Mouse (Mus musculus) brain, adult 2 months (tissue): ENCODE data around the gene Gm38431.
A peak's percentile ranks its signal among the peaks of the same experiment; 100 is the strongest.

Experiments used
- DNase-seq: peaks from one replicate; pipeline ENCODE4 v3.0.0; 2011; ENCODE audit warnings: low read depth, low spot score

Gm38431 gene

DNA sequence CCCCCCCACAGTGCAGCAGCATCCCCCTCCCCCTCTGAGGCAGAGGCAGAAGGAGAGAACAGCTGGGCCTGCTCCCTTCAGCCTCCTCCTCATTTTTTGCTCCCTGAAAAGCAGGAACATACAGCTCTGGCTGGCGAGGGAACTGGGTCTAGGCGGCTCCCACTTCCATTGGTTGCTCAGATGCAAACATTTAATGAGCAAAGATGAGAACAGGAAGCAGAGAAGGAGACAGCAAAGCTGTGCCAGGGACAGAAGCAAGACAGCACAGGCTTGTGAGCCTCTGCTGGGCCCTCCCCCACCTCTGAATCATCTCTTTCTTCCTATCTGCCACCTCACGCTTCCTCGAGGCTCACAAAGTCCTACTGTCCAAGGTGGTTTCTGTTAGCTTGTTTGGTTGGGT lies 50.5 kb downstream of the Gm38431 start:
- peak; percentile 96 for DNase-seq

DNA sequence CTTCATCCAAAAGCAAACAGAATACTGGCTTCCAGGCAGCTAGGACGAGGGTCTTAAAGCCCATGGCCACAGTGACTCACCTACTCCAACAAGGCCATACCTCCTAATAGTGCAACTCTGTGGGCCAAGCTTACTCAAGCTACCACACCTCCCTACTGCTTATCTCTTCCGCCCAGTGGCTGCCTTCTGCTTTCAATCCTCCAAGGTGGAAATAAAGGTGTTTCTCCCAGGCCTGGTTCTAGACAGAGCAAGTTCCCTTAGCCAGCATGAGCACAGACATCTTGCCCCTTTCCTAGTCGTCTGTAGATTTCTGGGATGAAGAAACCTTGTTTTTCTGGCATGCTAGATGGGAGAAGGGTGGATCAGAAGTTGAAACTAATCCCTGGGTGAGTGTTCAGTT lies 52.0 kb downstream of the Gm38431 start:
- DNase-seq, result no peak

DNA sequence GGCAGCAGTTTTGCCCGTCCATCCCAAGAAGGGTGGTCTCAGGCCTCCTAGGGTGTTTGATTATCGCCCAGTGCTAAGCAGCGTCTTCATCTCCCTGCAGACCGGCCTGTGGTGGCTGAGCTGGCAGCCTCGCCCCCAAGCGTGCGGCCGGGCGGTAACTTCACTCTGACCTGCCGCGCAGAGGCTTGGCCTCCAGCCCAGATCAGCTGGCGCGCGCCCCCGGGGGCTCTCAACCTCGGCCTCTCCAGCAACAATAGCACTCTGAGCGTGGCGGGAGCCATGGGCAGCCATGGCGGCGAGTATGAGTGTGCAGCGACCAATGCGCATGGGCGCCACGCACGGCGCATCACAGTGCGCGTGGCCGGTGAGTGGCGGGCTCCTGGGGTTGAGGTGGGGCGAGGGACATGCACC lies 54.3 kb downstream of the Gm38431 start:
- DNase-seq, result peak; percentile 51

DNA sequence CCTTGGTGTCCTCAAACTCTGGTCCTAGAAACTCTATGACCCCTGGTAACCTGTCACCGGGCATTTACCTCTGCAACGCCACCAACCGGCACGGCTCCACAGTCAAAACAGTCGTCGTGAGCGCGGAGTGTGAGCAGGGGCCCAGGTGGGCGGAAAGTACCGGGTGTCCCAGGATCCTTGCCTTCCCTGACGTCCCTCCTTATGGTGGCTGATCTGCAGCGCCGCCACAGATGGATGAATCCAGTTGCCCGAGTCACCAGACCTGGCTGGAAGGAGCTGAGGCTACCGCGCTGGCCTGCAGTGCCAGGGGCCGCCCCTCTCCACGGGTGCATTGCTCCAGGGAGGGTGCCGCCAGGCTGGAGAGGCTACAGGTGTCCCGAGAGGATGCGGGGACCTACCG lies 55.1 kb downstream of the Gm38431 start:
- no peak for DNase-seq

DNA sequence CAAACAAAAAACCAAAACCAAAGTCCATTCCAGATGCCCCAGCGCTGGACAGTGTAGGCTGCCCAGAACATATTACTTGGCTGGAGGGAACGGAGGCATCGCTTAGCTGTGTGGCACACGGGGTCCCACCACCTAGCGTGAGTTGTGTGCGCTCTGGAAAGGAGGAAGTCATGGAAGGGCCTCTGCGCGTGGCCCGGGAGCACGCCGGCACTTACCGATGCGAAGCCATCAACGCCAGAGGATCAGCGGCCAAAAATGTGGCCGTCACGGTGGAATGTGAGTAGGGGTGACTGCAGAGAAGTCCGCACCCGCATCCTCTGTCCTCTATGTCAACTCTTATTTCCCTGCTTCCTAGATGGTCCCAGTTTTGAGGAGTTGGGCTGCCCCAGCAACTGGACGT lies 55.6 kb downstream of the Gm38431 start:
- no peak for DNase-seq

DNA sequence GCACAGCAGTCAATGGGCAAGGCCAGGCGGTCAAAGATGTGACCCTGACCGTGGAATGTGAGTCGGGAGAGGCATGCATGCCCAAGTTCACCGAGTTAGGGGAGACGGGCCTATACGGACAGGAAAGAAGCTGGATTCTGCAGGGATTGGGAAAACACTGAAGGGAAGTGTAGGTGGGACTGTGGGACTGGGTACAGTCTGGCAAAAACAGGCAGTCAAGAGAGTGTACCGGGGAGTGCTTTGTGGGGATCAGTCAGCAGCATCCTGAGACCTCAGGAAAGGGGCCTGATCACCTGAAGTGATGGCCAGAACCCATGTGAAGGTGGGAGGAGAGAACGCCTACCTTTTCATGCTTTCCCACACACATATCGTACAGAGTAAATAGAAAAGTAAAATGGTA lies 56.2 kb downstream of the Gm38431 start:
- peak; percentile 61 for DNase-seq

DNA sequence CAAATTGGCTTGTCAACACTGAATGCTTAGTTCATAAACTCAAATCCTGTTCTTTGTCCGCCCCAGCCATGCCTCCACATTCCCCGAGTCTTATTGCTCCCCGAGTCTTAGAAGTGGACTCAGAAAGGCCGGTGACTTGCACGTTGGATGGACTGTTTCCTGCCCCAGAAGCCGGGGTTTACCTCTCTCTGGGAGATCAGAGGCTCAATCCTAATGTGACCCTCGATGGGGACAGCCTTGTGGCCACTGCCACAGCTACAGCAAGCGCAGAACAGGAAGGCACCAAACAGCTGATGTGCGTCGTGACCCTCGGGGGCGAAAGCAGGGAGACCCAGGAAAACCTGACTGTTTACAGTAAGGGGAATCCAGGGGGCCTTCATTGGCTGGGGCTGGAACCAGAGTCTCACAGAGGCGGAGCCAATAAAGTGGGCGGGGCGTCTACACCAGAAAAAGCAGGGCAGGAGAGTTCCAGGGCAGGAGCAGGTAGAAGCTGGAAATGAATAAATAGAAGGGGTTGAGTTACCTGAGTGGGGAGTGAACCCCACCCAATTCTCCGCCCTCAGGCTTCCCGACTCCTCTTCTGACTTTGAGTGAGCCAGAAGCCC lies 57.2 kb downstream of the Gm38431 start:
- no peak for DNase-seq

DNA sequence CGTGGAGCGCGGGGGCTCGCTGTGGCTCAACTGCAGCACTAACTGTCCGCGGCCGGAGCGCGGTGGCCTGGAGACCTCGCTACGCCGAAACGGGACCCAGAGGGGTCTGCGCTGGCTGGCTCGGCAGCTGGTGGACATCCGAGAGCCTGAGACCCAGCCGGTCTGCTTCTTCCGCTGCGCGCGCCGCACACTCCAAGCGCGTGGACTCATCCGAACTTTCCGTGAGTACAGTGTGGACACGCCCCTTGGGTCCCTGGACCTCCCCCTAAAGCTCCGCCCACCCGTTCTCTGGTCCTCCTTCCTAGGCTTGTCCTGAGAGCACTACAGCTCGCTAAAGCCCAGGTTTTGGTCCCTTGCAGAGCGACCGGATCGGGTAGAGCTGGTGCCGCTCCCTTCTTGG lies 58.7 kb downstream of the Gm38431 start:
- DNase-seq, result peak; percentile 83

DNA sequence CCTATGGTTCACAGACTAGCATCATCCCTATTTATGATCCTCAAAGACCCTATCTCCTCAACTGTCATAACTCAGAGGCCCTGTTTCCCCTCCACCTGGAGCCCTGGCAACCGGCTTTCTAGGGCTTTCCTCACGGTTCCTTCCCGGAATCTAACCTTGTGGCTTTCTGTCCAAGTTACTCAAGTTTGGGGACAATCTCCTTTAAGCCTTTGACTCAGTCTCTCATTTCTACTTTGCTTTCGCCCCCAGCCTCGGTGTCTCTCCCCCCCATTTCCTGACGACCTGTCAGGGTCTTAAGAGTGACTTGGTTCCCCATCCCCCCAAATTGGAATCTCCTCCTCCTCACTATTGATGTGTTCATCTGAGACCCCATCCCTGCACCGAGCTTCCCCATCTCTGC lies 59.3 kb downstream of the Gm38431 start:
- no peak for DNase-seq

DNA sequence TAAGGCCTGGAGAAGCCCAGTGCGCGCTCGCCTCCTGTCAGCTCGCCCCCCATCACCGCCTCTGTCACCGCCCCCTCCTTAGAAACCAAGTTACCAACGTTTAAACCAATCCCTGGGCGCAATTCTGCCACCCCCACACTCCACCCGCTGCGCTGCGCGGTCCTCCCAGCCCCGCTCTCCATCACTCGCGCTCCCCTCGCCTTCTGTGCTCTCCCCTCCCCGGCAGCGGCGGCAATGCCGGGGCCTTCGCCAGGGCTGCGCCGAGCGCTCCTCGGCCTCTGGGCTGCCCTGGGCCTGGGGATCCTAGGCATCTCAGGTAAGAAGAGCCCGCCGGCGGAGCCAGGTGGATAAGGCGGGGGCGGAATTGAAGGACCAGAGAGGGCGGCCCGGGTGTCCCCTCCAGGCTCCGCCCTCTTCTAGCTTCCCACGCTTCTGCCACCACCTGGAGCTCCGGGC lies 59.9 kb downstream of the Gm38431 start, which contains the start of gene Icam5:
Gene Icam5 (plus strand): TSS at position 178 of the 456 bp plus-strand sequence.
- DNase-seq, result peak; percentile 90

DNA sequence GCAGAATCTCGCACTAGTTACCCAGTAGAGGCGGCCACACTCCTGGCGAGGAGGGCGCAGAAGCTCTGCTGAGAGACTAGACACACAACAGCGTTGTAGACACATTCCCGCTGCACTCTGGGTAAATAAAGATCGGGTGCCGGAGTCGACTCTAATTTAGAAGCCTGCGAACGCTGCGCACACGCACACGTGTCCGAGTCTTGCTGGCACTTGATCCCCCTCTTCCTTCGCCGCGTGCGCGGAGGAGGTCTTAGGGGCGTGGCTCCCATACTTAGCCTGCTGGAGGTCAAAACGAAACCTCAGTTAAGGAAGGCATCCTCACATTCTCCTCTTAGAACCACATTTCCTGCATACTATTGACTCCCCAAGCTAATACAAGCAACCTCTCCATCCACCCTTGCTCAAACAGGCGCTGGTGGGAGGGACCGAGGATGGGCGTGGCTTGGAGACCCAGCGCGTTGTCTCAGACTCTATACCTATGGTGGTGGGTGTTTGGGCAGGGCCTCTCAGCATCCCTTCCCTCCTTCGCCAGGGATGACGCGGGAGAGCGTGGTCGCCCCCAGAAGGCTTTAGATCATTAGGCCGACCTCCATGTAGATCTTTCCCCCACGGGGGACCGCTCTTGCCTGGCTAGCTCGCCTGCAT lies 60.4 kb downstream of the Gm38431 start:
- DNase-seq, result peak; percentile 93

DNA sequence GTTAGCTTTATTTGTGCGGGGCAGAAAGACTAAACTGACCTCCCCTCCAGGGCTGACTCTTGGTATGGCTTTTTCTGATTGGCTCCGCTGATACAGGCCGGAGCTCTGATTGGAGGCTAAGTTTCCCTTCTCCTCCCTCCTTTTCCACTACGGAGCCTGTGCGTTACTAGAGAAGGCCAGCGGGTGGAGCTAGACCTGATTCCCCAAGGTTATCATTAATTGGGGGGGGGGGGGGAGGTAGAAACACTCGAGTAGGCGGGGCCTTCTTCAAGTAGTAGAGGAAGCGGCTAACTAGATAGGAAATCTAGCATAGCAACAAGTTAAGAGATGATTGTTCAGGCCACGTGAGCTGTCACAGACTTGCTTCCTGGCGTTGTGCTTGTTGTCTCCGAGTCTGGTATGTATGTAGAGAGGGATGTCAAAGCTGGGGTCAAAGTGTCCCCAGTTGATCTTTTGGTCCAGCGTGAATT lies 61.0 kb downstream of the Gm38431 start:
- DNase-seq, result peak; percentile 97

DNA sequence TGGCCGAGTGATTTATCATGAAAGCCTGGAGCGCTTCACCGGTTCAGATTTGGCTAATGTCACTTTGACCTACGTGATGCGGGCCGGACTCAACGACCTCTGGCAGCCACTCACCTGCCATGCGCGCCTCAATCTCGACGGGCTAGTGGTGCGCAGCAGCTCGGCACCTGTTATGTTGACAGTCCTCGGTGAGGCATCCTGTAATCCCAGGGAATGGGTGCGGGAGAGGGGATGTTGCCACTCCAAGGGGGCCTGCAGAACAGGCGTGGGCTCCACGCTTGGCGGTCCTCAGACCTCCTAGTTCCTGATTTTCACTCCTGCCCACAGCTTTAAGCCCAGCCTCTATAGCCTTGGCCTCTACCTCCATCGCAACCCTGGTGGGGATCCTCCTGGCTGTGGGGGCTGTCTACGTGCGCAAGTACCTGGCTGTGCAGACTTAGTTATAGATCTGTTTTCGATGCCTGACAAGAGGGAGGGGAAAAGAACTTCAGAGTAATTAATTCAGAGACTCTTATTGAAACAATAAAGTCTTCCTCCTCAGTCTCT lies 61.7 kb downstream of the Gm38431 start:
- DNase-seq, result no peak

DNA sequence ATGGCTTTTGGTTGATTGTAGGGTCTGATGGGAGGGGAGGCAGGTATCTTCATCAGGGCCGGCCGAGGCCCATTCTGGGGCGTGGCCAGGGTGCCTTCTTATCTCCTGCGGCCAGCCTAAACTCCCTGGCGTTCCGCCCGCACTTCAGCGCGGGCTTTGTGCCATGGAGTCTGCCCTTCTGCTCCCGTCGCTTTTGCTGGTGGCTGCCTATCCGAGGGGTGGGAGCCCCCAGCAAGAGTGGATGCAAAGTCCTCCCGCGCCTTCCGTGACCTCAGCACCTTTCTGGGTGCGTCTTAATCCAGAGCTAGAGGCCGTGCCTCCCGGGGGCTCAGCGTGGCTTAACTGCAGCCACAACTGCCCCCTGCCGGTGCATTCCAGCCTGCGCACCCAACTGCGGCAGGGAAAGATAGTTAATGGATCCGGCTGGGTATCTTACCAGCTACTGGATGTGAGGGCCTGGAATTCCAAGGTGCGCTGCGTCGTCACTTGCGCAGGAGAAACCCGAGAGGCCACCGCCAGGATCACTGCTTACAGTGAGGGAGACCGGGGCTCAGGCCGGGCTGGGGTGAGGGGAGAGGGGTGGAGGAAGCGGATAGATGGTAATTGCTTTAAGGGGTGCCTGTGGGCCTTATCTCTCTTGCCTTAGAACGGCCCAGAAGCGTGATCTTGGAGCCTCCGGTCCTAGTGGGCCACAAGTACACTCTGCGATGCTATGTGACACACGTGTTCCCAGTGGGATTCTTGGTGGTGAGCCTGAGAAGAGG lies 62.3 kb downstream of the Gm38431 start, which contains the start of gene Icam4:
Gene Icam4 (plus strand): TSS at position 83 of the 764 bp plus-strand sequence.
- peak; percentile 74 for DNase-seq

DNA sequence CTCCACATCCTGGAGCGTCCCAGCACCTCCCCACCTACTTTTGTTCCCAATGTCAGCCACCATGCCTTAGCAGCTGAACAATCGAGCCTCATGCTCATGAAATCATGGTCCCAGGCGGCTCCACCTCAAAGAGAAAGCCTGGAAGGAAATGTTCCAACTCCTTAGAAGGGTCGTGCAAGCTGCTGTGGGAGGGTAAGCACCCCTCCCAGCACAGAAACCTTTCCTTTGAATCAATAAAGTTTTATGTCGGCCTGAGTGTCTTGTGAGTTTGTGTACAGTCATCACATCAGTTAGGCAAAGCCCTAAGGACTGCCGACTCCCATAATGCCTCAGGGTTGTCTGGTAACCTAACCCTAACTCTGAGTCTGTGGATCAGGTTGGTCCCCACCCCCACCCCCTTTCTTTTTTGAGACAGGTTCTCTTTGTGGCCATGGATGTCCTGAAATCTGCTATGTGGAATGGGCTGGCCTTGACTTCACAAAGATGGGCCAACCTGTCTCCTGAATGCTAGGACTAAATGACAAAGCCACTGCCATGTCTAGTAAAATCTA lies 63.2 kb downstream of the Gm38431 start:
- DNase-seq, result no peak

DNA sequence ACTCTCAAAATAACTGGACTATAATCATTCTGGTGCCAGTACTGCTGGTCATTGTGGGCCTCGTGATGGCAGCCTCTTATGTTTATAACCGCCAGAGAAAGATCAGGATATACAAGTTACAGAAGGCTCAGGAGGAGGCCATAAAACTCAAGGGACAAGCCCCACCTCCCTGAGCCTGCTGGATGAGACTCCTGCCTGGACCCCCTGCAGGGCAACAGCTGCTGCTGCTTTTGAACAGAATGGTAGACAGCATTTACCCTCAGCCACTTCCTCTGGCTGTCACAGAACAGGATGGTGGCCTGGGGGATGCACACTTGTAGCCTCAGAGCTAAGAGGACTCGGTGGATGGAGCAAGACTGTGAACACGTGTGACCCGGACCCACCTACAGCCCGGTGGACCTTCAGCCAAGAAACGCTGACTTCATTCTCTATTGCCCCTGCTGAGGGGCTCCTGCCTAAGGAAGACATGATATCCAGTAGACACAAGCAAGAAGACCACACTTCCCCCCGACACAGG lies 64.0 kb downstream of the Gm38431 start:
- no peak for DNase-seq

DNA sequence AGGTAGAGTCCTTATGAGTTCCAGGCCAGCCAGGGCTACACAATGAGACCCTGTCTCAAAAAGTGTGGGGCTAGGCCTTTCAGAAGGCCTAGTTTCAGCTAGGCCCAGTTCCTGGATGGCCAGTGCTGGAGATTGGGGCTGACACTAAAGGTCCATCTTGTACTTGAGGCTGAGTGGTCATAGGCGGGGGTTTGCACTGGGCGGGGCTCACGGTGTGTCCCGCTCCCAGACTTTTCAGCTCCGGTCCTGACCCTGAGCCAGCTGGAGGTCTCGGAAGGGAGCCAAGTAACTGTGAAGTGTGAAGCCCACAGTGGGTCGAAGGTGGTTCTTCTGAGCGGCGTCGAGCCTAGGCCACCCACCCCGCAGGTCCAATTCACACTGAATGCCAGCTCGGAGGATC lies 64.9 kb downstream of the Gm38431 start:
- no peak for DNase-seq

DNA sequence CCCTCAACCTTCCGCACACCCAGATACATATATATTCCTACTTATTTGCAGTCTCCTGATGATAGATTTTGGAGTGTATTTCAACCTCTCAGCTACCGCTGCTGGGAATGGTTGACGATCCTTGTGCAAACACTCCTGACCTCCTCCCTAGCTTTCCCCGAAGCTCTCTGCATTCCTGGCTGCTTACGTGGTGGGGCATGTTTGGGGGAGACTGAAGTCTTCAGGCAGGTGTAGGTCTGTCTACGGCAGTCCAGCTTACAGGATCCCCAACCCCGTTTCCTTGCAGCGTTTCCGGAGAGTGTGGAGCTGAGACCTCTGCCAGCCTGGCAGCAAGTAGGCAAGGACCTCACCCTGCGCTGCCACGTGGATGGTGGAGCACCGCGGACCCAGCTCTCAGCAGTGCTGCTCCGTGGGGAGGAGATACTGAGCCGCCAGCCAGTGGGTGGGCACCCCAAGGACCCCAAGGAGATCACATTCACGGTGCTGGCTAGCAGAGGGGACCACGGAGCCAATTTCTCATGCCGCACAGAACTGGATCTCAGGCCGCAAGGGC lies 66.5 kb downstream of the Gm38431 start:
- no peak for DNase-seq

DNA sequence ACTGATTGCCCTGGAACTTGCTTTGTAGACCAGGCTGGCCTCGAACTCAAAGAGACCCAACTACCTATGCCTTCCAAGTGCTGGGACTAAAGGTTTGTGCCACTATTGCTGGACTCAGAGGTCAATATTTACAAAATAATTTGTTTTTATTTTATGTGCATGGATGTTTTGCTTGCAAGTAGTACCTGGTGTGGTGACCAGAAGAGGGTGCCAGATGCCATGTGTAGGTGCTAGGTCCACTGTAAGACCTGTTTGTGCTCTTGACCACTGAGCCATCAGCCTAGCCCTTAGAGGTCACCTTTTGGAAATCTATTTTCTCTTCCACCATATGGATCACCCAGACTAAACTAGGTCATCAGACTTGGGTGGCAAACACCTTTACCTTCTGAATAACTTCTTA lies 69.1 kb downstream of the Gm38431 start:
- no peak for DNase-seq

DNA sequence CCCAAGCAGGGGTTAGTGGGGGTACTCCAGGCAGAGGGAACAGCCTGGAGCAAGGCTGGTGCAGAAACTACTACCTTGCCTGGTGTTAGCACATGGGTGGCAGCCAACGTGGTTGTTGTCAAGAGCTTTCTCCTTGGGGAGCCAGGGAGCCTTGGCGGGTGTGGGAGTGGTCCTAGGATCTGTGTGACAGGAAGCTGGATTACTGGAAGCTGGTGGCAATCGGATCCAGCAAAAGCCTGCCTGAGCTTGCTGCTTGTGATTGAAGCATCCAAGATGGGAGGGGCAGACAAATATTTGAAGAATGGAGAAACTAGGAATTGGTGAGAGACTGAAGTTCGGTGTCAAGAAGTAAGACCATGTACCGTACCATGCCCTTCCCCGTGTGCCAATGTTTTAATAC lies 69.5 kb downstream of the Gm38431 start:
- DNase-seq, result no peak

DNA sequence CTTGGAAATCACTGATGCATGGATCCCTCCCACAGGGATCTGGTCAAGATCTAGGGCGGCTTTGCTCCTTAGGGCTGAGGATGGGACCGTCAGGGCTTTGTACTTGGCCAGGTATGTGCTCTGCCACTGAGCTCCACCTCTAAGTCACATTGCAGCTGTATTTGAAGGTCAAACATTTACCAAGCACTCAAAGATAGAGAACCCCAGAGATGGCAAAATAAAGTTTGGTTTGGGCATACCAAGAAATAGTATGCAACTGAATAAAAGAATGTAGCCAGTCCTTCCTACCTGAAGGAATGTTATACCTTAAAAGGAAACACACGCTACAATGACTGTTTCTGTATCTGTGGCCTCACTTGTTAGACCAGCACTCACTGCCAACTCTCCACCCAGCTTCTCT lies 70.4 kb downstream of the Gm38431 start:
- no peak for DNase-seq
